Mouse (Mus musculus) left cerebral cortex, adult 9 months (tissue): ENCODE measurements around the gene Prune2.

Source experiments
- DNase-seq, 2 experiments: peaks; one replicate each; pipeline ENCODE4 v3.0.0; 2022; ENCODE audit warnings: low spot score in 2 of 2

The Prune2 gene

DNA sequence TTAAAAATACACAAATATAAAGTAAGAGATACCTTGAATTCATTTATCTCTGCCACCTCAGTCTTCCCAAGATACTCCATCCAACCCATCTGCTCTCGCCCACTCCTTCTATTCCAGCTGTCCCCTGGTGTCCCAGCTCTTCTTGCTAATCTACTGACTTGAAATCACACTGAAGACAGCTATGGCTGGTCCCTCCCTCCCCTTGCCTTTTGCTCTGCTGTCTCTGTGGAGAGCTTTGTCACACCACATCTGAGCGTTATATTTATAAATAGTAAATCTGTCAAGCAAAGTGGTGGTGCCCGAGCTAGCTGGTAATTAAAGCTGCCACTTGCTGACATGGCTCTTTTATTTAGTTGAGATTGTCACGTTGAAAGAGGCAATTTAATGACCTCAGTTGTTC is 224.6 kb downstream of the Prune2 start:
- peak; percentile 32 to 43 for DNase-seq

DNA sequence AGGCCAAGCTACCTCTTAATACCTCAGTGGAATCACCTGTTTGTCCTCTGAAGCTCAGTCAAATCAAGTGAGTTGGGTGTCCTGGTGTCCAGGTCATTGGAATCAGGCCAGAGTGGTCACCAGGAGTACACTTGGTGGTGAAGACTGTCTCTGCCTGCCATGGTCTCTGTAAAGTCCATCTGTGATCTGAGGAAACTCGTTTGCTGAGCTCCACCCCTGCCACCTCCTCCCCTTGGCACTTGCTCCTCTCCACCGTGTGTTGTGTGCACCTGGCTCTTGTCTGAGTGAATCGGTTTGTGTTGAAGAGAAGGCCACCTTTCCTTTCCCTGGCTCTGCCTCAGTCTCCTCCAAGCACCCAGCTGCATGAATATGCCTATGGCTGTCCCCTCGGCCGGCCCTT is 238.8 kb downstream of the Prune2 start:
- no peak for DNase-seq

DNA sequence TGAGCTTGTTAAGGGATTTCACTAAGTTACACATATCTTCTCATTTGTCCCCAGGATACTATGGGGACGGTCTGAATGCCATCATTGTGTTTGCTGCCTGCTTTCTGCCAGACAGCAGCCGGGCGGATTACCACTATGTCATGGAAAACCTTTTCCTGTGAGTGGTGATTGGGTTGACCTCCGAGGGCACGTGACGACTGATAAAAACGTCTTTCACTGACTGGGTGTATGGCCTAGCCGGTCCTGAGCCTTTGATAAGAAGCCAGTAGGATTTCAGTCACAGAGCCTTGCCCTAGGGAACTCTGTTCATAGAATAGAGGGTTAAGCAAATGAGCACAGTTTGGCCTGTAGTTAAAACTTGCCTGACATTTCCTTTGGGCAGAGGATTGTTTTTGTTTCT is 243.1 kb downstream of the Prune2 start:
- no peak for DNase-seq

DNA sequence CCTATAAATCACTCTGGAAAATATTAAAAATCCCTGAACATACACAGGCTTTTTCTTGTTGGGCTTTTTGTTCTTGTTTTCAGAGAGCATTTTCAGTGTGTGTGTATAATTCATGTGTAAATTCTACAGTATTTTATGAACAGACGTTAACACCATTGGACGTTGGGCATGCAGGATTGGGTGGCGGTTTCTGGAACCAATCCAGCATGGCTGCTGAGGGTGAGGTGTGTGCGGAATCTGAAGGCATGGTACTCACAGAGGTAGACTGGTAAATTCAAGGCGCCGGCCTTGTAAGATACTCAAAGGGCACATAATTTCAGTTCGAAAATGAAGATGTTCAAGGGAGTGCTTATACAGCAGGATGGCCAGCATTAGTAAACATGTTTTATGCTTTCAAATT is 251.2 kb downstream of the Prune2 start:
- DNase-seq: no peak

DNA sequence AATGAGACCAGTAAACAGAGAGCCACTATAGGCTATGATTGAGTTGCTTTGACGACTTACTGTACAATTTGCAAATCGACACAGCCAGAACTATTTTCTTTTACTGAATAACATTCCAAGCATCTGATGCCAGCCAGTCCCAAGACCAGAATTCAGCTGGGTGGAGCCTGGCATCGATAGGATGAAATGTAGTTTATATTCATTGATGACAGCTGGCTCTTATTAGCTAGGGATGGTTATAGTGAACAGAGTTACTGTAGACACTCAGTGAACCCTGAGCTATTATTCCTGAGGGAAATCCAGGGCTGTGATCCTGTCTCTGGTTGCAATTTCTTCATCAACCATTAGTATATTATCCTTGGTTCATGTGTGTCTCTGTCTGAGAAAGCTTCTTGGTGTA is 254.6 kb downstream of the Prune2 start:
- no peak for DNase-seq

DNA sequence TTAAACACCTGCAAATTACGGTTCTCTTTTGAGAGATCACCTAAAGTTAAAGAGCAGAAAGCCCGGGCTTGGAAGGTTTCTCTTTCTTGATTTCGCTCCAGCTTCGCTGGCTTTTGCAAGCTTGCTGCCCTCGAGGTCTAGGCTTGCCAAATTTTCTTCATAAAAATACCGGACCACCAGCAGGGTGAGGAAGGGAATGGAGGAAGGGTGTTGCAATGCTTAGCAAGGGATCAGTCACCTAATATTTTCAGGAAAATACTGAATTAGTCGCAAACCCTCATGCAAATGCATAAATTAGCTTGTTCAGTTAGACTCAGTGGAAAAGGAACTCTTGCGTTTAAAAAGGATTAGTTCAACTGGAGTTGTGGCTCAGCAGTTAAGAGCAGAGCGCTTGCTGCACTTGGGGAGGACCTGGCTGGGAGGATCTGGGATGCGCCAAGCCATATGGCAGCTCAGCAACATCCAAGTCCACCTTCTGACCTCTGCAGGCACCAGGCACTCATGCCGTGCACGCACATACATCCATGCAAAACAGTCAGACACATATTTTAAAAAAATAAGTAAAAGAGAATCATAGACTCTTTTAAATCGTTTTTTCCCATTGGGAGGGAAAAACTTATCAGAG is 259.1 kb downstream of the Prune2 start:
- no peak for DNase-seq

DNA sequence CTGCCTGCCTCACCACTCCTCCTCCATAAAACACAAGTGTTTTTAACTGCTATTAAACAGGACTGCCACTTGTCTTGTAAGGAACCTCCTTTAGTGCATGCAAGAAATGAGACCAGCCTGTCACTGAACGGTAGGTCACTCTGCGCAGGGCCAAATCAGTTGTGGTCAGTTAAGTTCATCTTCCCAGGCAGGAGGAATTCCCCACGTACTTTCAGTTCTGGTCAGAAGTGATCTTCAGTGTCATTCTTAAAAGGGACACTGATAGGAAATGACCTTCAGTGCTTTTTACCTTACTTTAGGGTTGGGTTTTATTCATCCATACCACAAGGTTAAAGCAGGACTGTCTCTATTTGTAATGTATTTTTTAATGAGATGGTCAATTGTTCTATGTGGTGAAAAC is 262.3 kb downstream of the Prune2 start:
- DNase-seq: no peak

DNA sequence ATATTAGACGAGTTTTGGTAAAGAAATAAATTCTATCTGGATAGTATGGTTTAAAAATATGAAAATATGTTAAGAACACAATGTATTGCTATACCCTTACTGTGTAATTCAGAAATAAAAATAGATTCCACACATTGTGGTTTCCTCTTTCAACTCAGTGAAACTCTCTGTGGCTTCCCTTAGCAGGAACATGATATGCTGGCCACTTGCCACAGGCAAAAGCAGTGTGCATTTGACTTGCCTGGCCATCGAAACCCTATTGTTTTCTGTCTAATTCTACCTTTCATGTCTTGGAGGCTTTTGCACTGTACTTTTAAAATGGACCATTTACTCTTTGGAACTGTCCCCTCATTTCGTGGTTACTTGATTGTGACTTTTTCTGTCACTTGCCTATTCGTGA is 267.9 kb downstream of the Prune2 start:
- DNase-seq: no peak

DNA sequence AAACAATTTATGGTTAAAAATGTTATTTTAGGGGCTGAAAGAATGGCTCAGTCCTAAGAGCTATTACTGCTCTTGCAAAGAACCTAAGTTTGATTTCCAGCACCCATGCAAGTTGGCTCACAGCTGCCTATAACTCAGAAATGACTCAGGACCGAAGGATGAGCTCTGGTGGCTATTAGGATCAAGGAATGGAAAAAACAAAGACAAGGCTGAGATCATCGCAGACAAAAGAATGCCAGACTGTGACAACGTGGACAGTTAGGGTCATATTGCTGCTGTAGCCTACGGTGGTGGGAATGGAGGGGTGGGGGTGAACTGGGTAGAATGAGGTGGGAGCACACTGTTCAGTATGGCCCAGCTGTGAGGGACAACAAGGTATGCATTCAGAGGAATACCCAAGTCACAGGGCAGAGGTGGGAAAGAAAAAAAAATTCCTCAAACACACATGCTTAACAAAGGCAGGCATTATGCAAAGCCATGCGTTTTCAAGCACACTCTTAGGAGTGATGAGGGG is 269.7 kb downstream of the Prune2 start:
- DNase-seq: no peak

DNA sequence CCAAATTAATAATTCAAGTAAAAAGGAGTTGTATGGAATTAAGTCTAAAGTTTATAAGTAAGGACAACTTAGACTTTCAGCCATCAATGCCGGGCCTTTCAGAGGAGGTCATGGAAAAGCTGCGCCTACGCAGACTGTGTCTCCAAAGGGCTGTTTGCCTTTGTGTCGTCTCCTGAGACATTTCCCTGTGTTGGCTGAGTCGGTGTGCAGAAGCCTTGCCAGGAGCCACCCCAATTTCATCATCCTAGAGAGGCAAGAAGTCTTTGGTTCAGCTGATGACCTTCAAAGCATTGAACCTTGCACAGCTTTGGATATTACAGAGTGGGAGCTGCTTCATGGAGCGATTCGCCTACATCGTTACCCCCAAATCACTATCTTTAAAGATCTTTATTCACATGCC is 270.2 kb downstream of the Prune2 start:
- no peak for DNase-seq

DNA sequence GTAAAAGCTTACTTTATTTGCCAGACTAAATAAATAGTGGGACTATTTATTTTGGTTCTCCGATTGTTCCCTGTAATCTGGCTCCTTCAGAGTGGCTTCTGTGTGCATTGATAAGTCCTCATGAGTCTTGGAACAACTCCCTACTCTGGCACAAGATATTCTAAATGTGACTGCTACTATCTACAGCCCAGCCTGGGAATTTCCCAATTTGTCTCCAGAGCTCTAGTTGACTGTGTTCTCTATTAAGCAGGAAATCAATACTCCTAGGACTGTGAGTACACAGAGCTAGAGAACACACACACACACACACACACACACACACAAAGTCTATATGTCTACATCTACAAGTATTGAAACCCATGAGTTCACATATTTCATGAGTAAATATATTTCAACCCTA is 274.1 kb downstream of the Prune2 start:
- DNase-seq: no peak

DNA sequence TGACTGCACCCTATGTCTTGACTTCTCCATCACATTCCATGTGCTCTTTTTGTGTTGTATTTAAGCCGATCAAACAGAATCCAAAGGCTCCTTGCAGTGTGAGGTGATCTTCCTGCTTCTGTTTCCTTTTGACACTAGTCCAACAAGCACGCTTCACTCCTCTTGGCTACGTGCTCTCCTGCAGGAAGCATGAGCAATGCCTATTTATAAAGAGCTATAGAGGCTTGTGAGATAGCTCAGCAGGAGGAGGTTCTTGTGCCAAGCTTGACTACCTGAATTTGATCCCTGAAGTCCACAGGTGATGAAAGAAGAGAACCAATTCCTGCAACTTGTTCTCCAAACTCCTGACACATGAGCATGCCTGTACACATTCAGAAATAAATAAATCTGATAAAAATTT is 282.6 kb downstream of the Prune2 start:
- no peak for DNase-seq

DNA sequence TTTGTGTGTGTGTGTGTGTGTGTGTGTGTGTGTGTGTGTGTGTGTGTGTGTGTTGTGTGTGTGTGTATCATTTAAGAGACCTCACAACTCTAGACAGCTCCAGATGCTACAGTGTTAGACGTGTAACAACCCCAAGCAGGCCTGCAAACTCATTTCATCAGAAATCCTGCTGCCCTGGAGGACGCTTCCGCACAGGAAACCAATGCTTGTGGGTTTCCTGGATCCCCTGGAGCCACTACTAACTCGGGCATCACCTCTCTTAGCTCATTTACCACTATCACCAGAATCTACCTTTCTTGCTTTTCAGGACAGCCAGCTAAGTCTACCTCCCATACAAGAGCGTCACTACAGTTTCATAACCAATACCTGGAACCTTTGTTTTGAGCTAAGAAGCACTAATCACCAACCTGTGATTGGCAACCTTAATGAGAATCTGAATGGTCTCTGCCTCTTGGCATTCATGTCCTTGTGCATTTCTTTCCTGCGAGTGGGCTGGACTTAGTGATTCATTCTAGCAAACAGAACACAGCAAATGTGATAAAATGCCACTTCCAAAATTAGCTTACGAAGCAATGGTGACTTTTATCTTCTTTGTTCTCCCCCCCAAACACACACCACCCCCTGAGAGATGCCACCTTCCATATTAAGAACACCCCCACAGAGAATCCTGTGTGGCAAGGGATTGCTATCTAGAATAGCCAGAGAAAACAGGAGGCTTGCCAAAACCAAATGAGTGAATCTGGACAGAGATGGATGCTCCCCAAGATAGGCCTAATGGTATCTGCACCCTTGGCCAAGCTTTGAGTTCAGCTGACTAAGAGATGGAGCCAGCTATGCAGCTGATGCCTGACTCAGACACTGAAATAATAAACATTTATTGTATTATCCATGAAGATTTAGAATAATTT is 284.5 kb downstream of the Prune2 start:
- DNase-seq: peak in 1 of 2 experiments; percentile 19

DNA sequence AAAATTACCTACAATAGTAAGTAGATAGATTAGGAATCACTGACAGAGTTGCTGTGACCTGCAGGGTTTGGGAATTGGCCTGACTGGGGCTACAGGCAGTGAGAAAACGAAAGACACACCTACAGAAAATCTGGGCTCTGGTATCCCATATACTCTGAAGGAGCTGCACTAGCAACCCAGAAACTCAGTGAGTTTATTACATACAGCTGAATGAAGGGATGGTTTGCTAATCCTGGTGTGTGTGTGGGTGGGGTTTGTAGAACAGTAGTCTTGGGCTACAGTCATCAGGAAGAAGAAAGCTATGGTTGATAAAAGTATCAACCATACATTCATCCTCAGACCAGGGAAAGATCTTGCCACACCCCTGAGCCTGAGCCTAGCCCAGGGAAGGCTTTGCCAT is 285.3 kb downstream of the Prune2 start:
- peak in 1 of 2 experiments; percentile 17 for DNase-seq

DNA sequence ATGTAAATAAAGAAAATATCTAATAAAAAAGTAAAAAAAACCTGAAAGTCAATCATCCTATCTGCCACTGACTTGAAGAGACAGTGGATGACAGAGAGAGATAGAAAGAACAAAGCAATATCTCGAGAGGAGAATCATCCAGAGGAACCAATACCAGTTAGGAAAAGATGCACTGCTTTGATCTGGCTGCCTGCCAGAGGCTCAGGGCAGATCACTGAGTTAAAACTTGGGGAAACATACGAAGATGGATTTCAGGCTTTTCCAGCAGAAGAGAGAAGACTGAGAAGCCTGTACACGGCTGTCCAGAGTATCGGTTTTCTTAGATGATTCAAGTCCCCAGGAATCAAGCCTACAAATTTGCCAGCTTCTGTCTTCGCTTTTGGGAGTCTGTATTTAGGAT is 287.0 kb downstream of the Prune2 start:
- no peak for DNase-seq

DNA sequence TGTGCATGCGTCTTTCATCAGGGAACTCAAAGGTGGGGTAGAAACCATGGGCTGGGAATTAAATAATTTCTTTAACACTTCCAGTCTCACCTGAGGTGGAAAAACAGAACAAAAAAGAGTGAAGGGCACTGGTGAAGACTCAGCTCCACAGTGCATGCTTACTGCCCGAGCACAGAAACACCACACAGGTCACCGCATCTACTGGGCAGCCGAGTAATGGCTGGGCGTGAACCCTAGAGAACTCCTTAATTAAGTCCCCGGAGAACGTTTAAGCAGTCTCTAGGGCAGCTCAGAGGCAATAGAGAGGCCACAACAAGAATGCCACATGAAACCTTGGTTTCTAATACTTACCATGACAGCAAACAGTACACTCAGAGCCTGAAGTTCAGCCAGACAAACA is 288.6 kb downstream of the Prune2 start:
- no peak for DNase-seq

DNA sequence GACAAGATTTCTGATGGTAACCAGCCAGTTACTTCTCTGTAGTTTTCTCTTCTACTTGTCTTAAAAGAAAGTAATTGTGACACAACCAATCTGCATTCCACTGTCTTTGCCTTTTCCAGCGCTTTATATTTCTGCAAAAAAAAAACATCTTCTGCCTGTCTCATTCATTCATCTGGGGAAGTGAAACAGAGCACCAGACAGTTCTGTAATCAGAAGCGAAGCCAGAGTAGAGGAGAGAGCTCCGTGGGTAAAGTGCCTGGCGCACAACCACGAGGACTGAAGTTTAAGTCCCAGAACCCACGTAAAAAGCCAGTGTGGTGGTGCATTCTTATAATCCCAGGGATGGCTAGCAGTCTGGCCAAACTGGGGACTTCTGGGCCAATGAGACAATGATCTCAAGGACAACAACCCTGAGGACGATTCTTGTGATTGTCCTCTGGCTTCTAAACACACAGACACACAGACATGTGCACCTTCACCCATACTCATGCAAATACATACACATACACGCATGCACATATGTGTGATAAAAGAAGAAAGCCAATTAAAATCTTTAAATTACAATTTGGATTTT is 291.5 kb downstream of the Prune2 start:
- no peak for DNase-seq

DNA sequence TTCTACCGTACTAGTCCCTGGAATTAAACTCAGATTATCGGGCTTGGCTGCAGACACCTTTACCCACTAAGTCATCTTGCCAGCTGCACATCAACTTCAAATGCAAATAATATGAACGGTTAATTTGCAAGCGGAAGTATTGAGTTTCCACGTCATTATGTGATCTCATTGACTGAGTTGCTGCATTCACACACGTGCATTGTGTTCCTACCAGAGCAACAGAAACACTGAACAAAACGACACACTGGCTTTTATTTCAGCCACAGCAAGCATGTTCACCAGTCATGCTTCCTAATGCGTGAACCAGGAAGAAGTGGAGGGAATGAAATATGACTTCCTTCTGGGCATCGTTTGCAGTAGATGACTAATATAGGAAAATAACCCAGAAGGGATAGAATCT is 293.8 kb downstream of the Prune2 start:
- DNase-seq: no peak

DNA sequence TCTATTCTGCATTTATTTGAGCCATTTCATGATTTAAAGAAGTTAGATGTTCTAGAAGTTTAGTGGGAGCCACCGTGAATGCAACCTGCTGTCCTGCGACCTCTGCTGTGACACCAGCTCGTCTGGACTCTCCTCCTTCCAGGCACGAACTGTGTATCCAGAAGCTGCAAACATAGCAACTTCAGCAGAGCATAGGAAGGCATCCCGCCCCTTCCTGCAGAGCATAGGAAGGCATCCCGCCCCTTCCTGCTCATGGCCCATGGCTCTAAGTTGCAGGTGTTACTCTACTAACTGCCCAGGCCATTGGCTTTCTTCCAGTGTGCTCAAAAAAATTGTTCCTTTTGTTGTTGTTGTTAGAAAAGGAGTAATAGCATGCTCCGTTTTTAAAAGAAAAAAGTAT is 294.9 kb downstream of the Prune2 start:
- DNase-seq: no peak

DNA sequence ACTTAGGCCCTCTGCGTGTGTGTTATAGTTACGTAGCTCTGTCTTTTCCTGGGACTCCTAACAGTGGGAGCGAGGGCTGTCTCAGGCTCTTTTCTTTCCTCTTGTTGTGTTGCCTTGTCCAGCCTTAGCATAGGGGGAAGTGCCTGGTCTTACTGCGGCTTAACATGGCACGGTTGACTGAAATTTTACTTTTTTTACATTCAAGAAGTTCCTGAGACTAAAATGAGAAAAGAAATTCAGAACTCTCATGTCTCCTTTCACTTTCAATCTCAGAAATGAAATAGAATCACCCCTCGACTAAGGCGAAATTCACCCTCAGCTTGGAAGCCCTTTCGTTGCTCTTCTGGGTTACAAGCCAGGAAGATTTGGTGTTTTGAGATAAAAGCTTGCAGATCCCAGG is 295.5 kb downstream of the Prune2 start:
- no peak for DNase-seq

DNA sequence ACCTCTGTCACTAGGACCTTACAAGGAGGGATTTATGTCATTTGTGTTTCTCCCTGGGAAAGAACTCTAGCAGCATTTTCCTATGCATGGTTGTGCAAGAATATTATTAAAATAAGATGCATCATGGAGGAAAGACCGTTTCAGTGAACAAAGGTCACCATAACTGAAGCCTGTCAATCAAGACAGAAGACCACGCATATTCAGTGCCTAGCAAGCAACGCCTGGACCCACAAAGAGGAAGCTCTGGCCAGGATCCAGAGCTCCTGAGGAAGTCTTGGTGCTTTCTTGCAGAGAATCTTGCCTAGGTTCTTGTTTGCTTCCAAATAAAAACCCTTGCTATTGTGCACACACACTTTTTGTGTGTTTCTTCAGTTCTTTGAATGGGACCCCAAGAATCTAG is 296.9 kb downstream of the Prune2 start:
- no peak for DNase-seq

DNA sequence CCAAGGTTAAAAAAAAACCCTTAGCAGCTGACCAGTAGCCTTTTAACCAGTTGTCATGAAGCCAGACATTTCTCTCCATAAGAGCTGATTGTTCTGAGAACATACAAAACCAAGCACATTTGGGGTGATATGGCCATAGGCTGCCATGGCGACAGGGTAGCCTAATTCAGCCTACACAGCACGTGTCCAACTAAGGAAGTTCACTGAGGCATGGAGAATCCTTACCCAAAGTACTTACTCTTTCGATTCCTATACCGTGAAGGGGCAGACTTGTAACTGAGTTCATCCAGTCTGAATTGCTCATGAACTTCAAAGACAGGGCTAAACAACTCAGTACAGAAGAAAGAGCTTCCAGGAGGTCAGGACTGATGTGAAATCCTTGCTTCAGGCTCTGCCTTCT is 299.6 kb downstream of the Prune2 start:
- no peak for DNase-seq

DNA sequence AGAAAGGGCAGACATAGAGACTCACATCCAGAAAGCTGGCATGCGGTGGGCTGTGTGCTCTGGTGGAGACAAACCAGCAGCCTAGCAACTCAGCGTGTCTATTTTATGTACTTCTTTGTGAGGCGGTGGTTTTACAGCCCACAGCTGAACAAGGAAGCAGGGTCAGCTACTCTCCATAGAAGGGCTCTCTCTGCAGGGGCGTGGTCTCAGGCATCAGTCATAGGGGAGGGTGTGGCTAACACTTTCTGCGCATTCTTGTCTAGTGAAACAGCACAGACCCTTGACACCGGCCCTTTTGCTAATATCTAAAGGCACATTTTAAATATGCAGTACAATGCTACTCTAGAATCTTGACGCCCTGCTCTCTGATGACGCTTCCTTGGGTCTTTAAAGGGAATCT is 300.5 kb downstream of the Prune2 start:
- DNase-seq: no peak
